Mouse (Mus musculus) T-helper 1 cell (primary cell): Measurements from ENCODE around the gene D1Pas1.

Source experiments
- in situ Hi-C: fragments of 300-600 bp; cut with MboI, MseI; formaldehyde crosslinking; loops from one replicate; pipeline ENCODE4 v1.15.1; 2025; ENCODE audit warnings: high pct_unique_total_duplicates

D1Pas1 gene

DNA sequence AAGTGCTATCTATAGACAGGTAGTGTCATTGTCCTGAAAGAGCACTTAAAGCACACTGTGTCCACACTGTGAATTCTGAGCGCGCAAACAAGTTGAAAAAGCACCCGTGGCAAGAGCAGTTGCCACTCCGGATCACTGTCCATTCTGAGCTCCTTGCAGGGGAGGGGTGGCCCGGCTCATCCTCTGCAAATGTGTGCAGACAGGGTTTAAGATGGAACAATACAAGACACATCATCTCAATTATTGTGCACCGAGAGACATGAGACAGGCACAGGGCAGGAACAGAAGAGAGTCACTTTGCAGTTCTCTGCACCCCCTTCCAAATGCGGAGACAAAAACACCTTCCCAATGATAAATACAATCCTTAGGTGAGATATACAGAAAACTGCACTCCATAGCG is 19.3 kb downstream of the D1Pas1 start:
- in situ Hi-C loops, result no loop called here

DNA sequence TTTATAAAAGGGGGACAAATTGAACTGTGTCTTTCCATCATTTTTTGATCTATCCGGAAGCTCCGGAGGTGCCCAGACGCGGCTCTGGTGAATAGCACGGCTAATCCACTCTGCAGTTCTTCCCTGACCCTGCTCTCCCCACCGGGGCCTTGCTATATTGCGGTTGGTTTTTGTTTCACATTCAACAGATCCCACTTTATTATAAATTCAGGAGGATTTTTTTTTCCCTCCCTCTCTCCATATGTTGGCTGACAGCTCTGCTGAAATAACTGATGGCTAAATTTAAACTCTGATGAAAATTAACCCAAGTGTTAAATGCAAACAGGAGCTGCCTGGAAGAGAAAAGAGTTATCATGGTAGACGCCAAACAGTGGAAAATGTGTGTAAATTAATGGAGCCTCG is 21.1 kb downstream of the D1Pas1 start:
- in situ Hi-C loops, result no loop called here

DNA sequence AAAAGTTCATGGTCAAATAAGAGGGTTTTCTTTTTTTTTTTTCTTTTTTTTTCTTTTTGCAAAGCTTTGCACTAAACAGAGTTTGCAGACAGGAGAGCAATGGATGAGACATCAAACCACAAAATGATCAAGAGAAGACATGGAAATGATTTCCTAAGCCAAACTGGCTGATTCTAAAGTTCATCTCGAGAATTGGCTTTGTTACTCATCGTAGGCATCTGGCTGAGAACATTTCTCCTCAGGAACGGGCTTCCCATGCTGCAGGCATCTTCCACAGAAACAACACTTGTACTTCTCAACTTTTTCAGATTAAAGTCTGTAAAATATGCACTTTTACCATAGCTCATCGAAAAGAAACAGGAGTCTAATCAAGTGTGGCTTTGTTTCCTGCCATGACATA is 21.6 kb downstream of the D1Pas1 start:
- in situ Hi-C loops, result no loop called here

DNA sequence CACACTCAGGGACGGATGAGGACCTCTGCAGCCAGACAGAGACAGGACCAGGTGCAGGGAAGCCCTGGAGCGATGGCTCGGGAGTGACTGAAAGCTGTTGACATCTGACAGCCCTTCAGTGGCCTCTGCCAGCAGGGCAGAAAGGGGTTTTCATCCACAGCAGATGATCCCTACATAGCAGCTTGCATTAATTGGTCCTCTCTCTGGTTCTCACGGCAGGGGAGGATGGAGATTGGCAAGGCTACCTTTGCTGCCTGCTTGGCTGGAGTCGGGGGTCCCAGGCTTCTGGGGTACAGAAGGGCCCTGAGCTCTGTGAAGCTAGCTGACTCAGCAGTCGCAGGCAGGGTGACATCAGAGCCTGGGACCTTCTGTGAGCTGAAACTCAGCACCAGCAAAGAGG is 24.3 kb downstream of the D1Pas1 start:
- in situ Hi-C loops, result no loop called here

DNA sequence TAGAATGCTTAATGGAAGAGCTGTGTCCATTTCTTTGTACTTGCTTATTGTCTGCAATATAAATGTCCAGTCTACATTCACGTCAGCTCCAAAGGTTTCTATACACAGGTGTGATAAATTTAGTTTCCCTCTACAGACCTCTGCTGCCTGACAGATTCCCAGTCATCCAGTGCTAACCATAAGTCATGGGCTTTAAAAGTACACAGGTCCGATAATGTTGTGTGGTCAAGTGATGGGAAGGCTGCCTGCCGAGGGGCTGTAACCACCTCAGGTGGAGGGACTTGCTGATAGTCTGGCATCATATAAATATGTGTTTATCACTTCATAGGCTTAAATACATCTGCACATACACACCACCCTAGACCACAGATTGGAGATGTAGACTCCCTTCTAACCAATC is 24.9 kb downstream of the D1Pas1 start:
- in situ Hi-C loops, result no loop called here

DNA sequence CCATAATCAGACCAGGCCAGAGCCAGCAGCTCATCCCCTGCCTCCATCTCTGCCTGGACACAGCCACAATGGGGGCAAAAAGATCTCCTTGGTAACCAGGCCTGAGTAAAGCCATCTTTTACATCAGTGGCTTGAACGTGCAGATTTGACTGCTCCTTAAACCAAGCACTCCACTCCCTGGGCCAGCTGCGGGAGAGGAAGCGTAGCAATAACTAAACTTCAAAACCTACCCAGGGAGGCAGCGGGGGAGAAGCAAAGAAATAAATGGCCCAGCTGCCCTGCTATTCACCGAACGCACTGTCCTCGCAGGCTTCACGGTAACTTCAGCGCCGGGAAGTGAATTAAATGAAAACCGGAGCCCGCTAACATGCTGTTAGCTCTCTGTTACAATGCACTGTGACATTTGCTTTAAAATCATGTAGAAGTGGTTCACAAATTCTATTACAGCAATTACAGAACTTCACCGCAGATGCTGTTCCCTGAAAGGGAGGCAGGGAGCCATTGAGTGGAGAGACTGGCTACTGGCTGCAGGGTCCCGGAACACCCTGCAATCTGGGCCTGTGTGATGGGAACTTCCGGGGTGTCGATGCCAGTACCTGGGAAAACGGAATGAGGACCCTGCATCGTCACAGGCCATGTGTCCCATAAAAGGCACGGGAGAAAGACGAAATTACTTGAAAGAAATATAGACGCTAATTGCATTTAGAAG is 30.5 kb downstream of the D1Pas1 start:
- in situ Hi-C loops, result no loop called here

DNA sequence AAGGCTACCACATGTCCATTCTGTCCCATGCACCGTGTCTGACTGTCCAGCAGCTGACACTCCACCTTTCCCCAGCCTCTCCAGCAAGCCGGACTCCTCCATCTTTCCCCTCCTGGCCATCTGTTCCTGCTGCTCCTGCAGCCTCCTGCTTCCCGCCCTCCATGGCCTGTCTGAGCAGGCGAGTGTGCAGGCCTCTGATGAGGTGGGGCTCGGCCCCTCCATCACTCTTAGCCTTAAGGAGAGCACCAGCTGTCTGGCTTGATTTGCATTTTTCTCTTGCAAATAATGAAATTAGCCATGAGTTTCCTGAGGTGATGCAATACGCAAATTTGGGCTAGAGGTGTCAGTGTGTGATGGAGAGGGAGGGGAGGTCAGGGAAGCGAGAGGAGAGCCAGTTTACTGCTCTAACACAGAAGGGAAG is 36.2 kb downstream of the D1Pas1 start:
- in situ Hi-C loops, result no loop called here

DNA sequence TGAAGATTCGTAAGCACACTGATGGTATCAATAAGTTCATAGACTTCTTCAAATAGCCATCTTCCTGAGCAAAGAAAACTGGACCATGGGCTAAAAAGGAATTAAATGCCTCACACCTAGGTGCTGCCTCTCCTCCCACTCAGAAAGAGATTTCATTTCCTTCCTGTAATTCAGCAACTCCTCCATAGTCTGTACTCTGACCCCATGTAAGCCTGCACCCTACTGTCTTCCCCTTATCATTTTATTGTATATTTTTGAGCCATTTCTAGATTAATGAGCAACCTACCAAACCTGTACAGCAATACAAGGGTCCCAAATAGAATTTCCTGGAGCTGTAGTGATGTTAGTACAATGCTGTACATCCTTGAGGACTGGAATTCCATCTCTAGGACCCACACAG is 37.1 kb downstream of the D1Pas1 start:
- in situ Hi-C loops, result no loop called here

DNA sequence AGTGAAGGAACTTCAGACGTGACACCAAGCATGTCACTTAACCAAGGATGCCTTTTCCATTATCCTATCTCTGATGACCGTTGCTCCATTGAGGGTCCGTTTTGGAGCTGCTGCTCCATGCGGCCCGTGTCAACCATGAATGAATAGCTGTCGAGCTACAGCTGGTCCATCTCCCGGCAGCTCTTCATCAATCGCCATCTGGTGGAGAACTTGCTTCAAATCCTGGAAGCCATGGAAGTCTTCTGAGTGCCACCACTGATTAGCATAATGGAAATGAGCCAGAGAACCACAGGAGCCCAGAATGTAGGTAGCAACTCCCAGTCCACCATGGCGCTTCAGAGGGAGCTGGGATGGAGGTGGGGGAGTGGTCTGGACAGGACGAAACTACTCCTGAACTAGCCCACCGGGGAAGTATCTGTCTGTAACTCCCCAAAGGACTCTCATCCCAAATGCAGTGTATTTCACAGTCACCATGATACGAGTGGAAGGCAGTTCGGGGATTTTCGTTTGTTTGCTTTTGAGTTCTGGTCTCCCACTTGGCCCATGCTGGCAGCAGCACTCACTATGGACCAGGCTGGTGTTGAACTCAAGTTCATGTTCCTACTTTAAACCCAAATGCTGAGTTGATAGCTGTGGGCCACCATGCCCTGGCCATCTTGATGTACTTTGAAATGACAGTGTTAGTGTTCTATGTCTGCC is 39.2 kb downstream of the D1Pas1 start:
- in situ Hi-C loops, result no loop called here

DNA sequence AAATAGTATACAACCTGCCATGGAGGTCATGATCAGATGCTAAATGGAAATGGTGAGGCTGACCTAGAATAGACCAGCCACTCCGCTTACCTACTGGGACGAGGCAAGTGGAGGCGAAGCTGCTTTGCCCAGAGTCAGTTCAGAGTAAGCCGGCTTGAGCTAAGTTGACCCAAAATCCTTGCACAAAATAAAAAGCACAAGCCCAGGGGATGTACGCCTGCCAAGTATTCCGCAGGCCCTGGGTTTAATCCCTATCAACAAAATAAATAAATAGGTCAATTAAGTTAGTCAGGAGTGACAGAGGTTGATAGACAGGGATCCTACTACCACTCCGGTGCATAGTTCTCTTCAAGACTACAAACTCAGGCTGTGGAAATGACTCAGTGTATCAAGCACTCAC is 41.0 kb downstream of the D1Pas1 start:
- in situ Hi-C loops, result no loop called here

DNA sequence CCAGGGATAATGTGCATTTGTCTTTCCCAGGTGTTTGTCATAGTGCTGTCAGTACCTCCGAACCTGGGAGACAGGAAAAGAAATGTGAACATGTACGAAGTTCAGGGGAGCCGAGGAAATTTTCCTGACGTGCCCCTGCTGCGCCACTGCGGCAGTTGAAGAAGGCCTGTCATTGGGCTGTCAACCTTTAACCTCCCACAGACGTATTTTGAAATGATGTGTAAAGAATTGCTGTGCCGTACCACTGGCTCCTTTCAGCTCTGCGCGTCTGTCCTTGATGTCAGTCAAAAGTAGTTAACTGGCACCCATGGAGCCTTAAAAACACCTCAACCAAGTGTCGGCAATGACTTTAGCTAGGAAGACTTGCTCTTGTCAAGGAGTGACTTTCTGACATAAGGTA is 42.9 kb downstream of the D1Pas1 start:
- in situ Hi-C loops, result no loop called here

DNA sequence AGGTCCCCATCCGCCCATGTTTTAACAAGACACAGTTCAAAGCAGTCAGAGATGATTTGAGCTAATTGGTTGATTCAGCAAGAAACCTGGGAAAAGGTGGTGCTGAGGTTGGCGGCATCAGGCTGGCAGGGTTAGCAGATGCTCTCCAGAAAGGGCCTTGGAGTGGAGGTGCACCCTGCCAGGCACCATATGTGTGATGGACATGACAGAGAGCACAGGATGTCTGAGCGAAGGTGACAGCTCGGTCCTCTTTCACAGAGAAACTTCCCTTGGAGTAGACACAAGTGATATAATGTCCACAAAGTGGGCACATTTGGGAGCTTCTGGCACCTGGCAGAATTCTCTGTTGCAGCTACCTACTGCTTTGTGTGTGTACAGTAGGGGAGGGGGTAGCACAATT is 44.4 kb downstream of the D1Pas1 start:
- in situ Hi-C loops, result no loop called here

DNA sequence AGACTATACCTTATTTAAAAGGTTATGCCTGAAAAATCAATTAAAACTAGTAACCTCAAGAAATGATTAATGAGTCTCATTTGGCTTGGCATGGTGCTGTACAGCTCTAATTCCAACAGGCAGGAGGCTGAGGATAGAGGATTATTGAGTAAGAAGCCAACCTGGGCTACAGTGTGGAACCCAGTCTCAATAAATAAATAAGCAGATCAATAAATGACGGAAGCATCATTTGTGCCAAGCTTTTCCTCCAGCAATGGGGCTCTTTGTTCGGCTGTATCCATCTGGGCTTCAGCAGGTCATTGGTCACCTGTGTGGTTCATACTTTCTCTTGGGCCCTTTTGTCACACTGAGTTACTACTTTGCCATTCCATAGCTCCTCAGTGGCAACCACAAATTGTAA is 46.9 kb downstream of the D1Pas1 start:
- in situ Hi-C loops, result no loop called here

DNA sequence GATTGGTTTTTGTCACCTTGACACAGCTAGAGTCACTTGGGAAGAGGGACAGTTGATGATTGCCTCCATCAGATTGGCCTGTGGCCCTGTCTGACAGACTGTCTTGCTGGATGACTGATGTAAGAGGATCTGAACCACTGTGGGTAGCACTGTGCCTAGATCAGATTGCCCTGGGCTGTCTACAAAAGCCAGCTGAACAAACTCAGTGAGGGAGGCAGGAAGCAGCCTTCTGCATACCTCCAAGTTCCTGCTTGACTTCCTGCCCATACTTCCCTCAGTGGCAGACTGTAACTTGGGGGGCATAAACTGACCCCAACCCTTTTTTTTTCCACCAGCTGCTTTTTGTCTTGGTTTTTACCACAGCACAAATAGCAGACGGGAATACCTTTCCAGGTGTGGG is 48.5 kb downstream of the D1Pas1 start:
- in situ Hi-C loops, result no loop called here

DNA sequence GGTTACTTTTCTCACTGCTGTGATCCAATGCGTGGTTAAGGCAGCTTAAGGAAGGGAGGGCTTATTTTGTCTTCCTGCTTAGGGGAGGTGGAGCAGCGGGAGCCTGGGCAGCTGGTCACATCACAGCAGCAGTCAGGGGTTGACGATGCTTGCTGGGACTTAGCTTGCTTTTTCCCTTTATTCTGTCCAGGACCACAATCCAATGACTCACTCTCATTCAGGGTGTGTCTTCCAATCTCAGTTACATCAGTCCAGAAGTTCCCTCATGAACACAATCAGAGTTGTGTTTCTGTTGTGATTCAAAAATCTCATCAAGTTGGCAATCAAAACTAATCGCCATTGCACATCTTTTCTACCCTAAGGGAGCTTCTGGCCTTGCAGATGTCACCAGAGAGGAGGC is 48.9 kb downstream of the D1Pas1 start:
- in situ Hi-C loops, result no loop called here

DNA sequence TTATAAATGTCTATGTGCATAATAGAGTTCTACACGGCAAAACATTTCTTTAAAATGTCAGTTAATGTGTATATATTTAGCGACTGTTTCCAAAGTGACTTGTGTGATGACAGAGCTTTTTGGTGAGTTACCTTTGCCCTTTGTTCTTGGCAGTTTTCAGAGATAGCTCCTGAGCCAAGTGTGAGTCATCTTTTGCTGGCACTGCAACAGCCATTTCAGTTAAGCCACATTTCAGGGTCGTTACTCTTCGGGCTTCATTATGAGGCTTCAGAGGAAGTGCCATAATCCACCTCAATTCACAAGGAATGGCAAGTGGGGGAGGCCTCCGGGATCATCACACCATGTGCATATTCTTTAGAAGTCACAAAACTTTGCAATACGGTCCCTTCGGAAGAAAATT is 52.8 kb downstream of the D1Pas1 start:
- in situ Hi-C loops, result no loop called here
